Mouse (Mus musculus) adrenal gland, adult 18-20 months (tissue): ENCODE measurements around the gene Rnaseh2b. TPM values are rescaled to one million over a fixed set of nuclear protein-coding genes. Genes with fewer than 3 reads are reported as not detected.

ENCODE experiments used
- DNase-seq, 2 experiments: peaks; one replicate each; pipeline ENCODE4 v3.0.0; 2021 to 2022; ENCODE audit warnings: low spot score in 2 of 2
- total RNA-seq, 2 experiments: library from RNA; stranded (reverse); gene quantifications; 1 replicate in 1 of 2; 2 replicates in 1 of 2; pipeline ENCODE4 v1.2.3; 2021

Rnaseh2b gene
- total RNA-seq, 2 experiments from 2014 or later, result 9.3 to 15.4 TPM

DNA sequence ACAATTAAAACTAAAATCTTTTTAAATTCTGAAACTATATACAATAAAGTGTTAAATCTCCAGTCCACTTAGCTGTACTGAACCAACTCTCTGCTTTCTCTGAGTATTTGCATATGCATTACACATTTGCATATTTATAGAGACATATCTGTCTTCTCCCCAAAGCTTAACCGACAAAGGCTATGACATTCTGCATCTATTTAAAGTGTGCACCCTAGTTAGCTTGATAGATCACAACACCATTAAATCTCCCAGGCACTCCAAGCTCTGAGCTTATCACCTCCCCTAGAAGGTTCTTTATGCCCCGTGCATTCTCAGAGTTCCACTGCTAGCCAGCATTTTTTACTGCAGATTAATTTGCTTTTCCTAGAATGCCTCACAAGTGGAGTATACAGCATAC, 16.6 kb downstream of the Rnaseh2b start:
- no peak for DNase-seq

DNA sequence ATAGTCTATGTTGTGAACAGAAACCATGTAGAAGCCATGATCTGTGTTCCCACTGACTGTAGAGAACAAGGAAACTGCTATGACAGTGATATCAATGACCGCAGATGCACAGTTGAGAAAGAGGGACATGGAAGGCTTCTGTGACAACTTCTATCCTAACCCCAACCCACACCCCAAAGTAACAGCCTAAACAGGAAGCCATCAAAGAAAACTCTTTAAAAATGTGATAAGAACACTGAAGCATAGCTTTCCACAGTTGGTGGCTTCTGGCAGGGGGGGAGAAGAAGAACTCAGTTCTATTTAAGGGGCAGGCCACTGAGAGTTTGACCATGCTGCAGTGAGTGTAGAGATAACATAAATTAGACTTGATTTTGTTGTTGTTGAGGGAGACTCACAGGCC, 19.3 kb downstream of the Rnaseh2b start:
- DNase-seq, result no peak

GRCm38 (mm10) chr14:62322581-62323344, 30.4 kb downstream of the Rnaseh2b start:
- DNase-seq, result no peak

DNA sequence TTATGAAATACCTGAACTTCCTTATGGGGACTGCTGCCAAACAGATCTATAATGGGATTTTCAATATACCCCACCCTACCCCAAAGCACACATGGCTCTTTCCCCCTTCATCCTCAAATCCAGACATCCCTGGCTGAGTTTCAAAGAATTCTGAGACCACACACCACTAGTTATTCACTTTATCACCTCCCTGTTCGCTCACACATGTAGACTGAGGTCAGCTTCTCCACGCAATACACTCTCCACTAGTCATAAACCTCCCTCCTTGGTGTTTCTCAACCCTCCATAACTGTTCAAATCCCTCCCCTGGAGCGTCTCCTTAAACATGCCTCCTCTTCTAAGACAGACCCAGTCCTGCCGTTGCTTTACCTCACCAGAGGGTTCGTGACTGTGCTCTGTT, 31.1 kb downstream of the Rnaseh2b start:
- no peak for DNase-seq

DNA sequence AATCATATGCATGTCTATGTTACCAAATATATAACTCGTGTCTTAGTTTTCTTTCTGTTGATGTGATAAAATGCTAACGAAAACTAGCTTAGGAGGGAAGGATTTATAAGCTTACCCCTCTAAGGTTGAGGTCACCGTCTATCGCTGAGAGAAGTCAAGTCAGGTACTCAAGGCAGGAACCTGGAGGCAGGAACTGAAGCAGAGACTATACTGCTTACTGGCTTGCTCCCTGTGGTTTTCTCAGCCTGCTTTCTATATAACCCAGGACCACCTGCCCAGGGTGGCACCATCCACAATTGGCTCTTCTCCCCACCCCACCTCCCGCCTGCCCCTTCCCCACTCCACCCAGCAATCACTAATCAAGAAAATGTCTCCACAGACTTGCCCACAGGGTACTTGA, 32.6 kb downstream of the Rnaseh2b start:
- no peak for DNase-seq

DNA sequence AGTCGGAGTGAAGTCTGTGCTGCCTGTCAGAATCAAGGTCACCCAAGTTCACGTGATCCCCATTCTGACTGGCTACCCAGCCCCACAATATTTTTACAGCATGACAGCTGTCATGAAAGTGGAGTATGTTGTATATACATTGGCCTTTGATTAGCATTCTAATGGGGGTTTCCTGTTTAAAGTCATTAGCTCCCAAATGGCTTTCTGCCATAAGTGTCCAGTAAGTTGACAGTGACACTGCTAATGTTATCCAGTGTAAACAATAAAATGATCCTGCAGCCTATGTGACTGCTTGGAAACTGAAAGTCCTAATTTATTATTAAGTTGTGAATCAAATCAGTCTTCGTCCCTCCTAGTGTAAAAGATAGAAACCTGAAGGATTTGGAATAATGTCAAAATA, 33.6 kb downstream of the Rnaseh2b start:
- no peak for DNase-seq

- DNase-seq, result no peak
Measured at GRCm38 (mm10) chr14:62327171-62327570, 34.8 kb downstream of the Rnaseh2b start.

DNA sequence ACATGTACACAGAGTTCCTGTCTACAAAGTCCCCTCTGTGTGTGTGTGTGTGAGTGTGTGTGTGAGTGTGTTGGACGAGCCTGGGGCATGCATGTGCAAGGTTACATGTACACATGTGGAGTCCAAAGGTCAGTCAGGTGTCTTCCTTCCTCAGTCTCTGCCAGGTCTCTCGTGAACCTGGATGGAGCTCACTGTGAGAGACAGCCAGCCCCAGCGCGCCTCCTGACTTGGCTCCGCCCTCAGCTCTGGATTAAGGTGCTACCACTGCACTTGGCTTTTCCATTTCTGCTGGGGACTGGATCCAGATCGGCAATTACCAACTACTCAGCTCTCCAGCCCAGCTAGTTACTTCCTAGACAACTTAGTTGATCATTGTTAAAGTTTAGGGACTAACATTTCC, 36.2 kb downstream of the Rnaseh2b start:
- no peak for DNase-seq

GRCm38 (mm10) chr14:62329631-62330030, 37.2 kb downstream of the Rnaseh2b start:
- no peak for DNase-seq

- DNase-seq, result no peak
Measured at GRCm38 (mm10) chr14:62331457-62331856, 39.1 kb downstream of the Rnaseh2b start.

GRCm38 (mm10) chr14:62331866-62332619, 39.7 kb downstream of the Rnaseh2b start:
- peak; percentile 82 to 86 for DNase-seq

GRCm38 (mm10) chr14:62333909-62334687, 41.7 kb downstream of the Rnaseh2b start:
- DNase-seq, result no peak

- DNase-seq, result no peak
Measured at GRCm38 (mm10) chr14:62339196-62339595, 46.8 kb downstream of the Rnaseh2b start.

GRCm38 (mm10) chr14:62341887-62342642, 49.7 kb downstream of the Rnaseh2b start:
- DNase-seq, result no peak

GRCm38 (mm10) chr14:62342643-62343144, 50.3 kb downstream of the Rnaseh2b start:
- DNase-seq, result no peak

- no peak for DNase-seq
Measured at GRCm38 (mm10) chr14:62346570-62346969, 54.2 kb downstream of the Rnaseh2b start.

GRCm38 (mm10) chr14:62347103-62347502, 54.7 kb downstream of the Rnaseh2b start:
- no peak for DNase-seq

- no peak for DNase-seq
Measured at GRCm38 (mm10) chr14:62349786-62350185, 57.4 kb downstream of the Rnaseh2b start.

- no peak for DNase-seq
Measured at GRCm38 (mm10) chr14:62350186-62350585, 57.8 kb downstream of the Rnaseh2b start.

DNA sequence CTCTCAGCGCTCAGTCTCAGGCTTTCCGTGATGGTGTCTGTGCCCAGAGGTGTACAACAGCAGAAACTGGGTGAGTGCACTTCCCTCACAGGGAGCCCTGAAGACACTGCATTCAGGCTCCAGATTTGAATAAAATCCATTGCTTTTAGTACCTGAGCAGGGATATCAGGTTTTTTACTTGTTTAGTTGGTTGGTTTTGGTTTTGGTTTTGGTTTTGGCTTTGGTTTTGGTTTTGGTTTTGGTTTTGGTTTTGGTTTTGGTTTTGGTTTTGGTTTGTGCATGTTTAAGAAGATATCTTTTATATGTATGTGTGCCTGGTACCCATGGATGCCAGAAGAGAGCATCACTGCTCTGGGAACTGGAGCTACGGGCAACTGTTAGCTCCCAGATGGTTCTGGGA, 58.5 kb downstream of the Rnaseh2b start:
- no peak for DNase-seq

DNA sequence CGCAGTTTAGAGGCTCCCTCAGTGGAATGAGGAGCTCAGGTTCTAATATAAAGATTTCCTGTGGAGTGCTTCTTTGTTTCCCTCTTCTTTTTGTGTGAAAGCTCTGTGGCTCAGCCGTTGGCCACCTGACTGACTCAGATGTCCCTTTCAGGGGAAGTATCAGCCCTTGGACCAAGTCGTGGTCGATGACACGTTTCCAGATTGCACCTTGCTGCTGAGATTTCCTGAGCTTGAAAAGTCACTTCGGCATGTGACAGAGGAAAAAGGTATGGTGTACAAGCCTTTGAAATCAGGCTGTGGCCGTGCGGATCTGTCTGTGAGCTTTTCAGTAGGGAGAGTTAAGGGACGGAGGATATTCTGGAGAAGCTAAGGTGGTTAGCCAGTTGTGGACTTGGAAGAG, 61.0 kb downstream of the Rnaseh2b start:
- DNase-seq, result no peak
